Mouse (Mus musculus): ENCODE data around the gene Ehd1. TPM values are rescaled to one million over a fixed set of nuclear protein-coding genes. Genes with fewer than 3 reads are reported as not detected.
"Not testable (repeated sequence)": the region's sequence is repeated elsewhere in the genome, so short reads cannot be mapped to it uniquely, and the experiment has no call there.

Ehd1 gene
- polyA plus RNA-seq, 1 experiment from 2014 or later, result 58.1 TPM

DNA sequence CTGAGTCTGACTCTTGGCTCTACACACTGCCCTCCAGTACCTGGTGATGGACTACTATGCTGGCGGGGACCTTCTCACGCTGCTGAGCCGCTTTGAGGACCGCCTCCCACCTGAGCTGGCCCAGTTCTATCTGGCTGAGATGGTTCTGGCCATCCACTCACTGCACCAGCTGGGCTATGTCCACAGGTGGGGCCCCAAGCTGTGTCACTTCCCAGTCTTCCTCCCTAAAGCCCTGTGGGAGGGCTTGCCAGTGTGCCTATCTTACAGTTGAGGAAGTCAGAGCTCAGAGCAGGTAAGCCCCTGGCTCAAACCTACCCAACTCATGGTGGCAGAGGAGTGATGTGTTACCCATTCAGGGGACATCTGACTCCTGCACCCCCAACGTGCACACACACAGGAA, 33.7 kb downstream of the Ehd1 start:
- H3K9me3 ChIP-seq (replicated peaks; ENCODE audit: control insufficient read depth, low read length), result no peaks in the 10 kb centered on the region
- DNase-seq (ENCODE audit: low spot score) (no peak), ATAC-seq (replicated peaks; ENCODE audit: insufficient number of reproducible peaks, low FRiP score, low TSS enrichment, low read depth) (no peak)
- no peaks in the 10 kb centered on the region for H3K36me3 ChIP-seq (replicated peaks; ENCODE audit: control insufficient read depth, insufficient read depth, low read depth, low read length)
- 80% methylated on average over 5 of the region's 5 CpGs for WGBS
- H3K4me1 ChIP-seq (ENCODE audit: control insufficient read depth, insufficient read depth, low read length), result no peaks in the 10 kb centered on the region; the same call in 1 of the 2 replicates
- H3K4me3 ChIP-seq (ENCODE audit: low read depth, low read length), result no peak overlapping the region
- H3K4me2 ChIP-seq (ENCODE audit: low read depth, low read length), result no peak overlapping the region
- H3K27me3 ChIP-seq (ENCODE audit: control insufficient read depth, insufficient read depth, low read length), result no peaks in the 10 kb centered on the region
- H3K27ac ChIP-seq (replicated peaks; ENCODE audit: low read depth, low read length), result no peak overlapping the region
- H3K9ac ChIP-seq (replicated peaks; ENCODE audit: low read length), result no peak overlapping the region

DNA sequence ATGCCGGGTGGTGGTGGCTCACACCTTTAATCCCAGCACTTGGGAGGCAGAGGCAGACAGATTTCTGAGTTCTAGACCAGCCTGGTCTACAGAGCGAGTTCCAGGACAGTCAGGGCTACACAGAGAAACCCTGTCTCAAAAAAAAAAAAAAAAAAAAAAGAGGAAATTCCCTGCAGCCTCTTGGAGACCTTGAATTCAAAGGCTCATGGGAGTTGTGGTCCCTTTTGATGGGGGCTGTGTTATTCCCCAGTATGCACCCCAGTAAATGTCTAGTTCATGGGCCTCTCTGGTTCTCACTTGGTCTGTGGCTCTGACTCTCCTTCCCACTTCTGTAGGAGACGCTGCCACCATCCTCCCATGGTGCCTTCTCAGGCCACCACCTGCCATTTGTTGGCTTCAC, 35.3 kb downstream of the Ehd1 start:
- H3K4me1 ChIP-seq (ENCODE audit: control insufficient read depth, insufficient read depth, low read length); H3K36me3 ChIP-seq (replicated peaks; ENCODE audit: control insufficient read depth, insufficient read depth, low read depth, low read length): not testable (repeated sequence)

DNA sequence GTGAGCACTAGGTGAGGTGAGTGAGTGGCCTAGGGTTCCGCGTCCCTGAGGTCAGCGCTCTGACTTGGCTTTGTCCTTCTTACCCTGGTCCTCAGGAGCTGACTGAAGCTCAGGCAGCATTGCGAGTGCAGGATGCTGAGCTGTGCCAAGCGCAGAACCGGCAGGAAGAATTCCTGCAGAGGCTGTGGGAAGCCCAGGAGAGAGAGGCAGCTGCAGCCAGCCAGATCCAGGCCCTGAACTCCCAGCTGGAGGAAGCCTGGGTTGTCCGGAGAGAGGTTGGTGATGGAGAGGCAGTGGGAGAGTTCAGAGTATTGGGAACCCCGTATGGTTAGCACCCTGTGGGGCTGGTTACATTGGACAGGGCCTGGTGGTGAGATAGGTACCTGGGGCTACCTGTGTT, 37.3 kb downstream of the Ehd1 start:
- Histone ChIP-seq H3K4me3 (ENCODE audit: low read depth, low read length) (no peak overlapping the region), H3K27me3 (ENCODE audit: control insufficient read depth, insufficient read depth, low read length) (no peaks in the 10 kb centered on the region), H3K4me2 (ENCODE audit: low read depth, low read length) (no peak overlapping the region), H3K27ac (replicated peaks; ENCODE audit: low read depth, low read length) (no peak overlapping the region), H3K4me1 (ENCODE audit: control insufficient read depth, insufficient read depth, low read length) (no peaks in the 10 kb centered on the region), H3K9me3 (replicated peaks; ENCODE audit: control insufficient read depth, low read length) (no peaks in the 10 kb centered on the region), H3K36me3 (replicated peaks; ENCODE audit: control insufficient read depth, insufficient read depth, low read depth, low read length) (no peaks in the 10 kb centered on the region), H3K9ac (replicated peaks; ENCODE audit: low read length) (no peak overlapping the region)
- WGBS, result 90% methylated on average over 8 of the region's 8 CpGs
- ATAC-seq (replicated peaks; ENCODE audit: insufficient number of reproducible peaks, low FRiP score, low TSS enrichment, low read depth), result no peak
- no peak for DNase-seq (ENCODE audit: low spot score)

More for the DNA sequence above, 35.3 kb downstream of the Ehd1 start:
- 83% methylated on average over 3 of the region's 3 CpGs for WGBS
- H3K27me3 ChIP-seq (ENCODE audit: control insufficient read depth, insufficient read depth, low read length); H3K27ac ChIP-seq (replicated peaks; ENCODE audit: low read depth, low read length); H3K4me3 ChIP-seq (ENCODE audit: low read depth, low read length); H3K9me3 ChIP-seq (replicated peaks; ENCODE audit: control insufficient read depth, low read length); ATAC-seq (replicated peaks; ENCODE audit: insufficient number of reproducible peaks, low FRiP score, low TSS enrichment, low read depth); H3K9ac ChIP-seq (replicated peaks; ENCODE audit: low read length); H3K4me2 ChIP-seq (ENCODE audit: low read depth, low read length); DNase-seq (ENCODE audit: low spot score): not testable (repeated sequence)

- DNase-seq (ENCODE audit: low spot score), result no peak
- WGBS, result 82% methylated on average over 8 of the region's 8 CpGs
- Histone ChIP-seq H3K9me3 (replicated peaks; ENCODE audit: control insufficient read depth, low read length) (no peaks in the 10 kb centered on the region), H3K36me3 (replicated peaks; ENCODE audit: control insufficient read depth, insufficient read depth, low read depth, low read length) (no peaks in the 10 kb centered on the region), H3K9ac (replicated peaks; ENCODE audit: low read length) (no peak overlapping the region), H3K27ac (replicated peaks; ENCODE audit: low read depth, low read length) (no peak overlapping the region), H3K4me2 (ENCODE audit: low read depth, low read length) (no peak overlapping the region), H3K4me3 (ENCODE audit: low read depth, low read length) (no peak overlapping the region), H3K27me3 (ENCODE audit: control insufficient read depth, insufficient read depth, low read length) (no peaks in the 10 kb centered on the region), H3K4me1 (ENCODE audit: control insufficient read depth, insufficient read depth, low read length) (no peaks in the 10 kb centered on the region)
- no peak for ATAC-seq (replicated peaks; ENCODE audit: insufficient number of reproducible peaks, low FRiP score, low TSS enrichment, low read depth)
Measured at GRCm38 (mm10) chr19:6314513-6314912, 38.0 kb downstream of the Ehd1 start.

DNA sequence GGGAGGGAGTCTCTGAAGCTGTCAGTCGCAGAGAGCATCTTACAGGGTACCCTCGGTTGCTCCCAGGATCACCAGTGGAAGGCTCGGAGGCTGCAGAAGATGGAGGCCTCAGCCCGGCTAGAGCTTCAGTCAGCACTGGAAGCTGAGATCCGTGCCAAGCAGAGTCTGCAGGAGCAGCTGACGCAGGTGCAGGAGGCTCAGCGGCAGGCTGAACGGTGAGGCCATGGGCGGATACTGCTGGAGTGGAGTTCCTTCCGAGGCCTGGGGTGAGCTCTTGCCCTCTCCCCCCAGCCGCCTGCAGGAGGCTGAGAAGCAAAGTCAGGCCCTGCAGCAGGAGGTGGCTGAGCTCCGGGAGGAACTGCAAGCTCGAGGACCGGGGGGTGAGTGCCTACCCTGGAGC, 39.0 kb downstream of the Ehd1 start:
- DNase-seq (ENCODE audit: low spot score) (no peak), ATAC-seq (replicated peaks; ENCODE audit: insufficient number of reproducible peaks, low FRiP score, low TSS enrichment, low read depth) (no peak)
- H3K27ac ChIP-seq (replicated peaks; ENCODE audit: low read depth, low read length), result no peak overlapping the region
- WGBS, result 71% methylated on average over 14 of the region's 14 CpGs
- H3K27me3 ChIP-seq (ENCODE audit: control insufficient read depth, insufficient read depth, low read length), result no peaks in the 10 kb centered on the region
- H3K36me3 ChIP-seq (replicated peaks; ENCODE audit: control insufficient read depth, insufficient read depth, low read depth, low read length), result no peaks in the 10 kb centered on the region
- no peak overlapping the region for H3K4me2 ChIP-seq (ENCODE audit: low read depth, low read length)
- H3K9ac ChIP-seq (replicated peaks; ENCODE audit: low read length), result no peak overlapping the region
- no peak overlapping the region for H3K4me3 ChIP-seq (ENCODE audit: low read depth, low read length)
- no peaks in the 10 kb centered on the region for H3K9me3 ChIP-seq (replicated peaks; ENCODE audit: control insufficient read depth, low read length)
- no peaks in the 10 kb centered on the region for H3K4me1 ChIP-seq (ENCODE audit: control insufficient read depth, insufficient read depth, low read length)

GRCm38 (mm10) chr19:6318145-6318544, 41.6 kb downstream of the Ehd1 start:
- WGBS, result 87% methylated on average over 12 of the region's 12 CpGs

DNA sequence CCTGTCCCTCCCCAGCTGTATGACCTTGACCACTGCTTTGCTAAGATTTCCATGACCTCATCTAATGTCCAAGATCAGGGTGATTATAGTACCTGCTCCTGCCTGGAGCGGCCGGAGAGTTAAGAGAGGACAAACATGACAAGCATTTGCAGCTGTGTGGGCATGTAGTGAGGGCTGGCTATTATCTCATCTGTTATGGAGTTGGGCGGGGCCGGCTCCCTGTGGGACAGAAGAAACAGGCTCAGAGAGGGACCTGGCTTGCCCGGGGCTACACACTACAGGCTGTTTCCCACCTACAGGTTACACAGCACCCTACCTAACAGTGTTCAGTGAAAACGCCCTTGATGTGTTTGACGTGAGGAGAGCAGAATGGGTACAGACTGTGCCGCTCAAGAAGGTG, 44.8 kb downstream of the Ehd1 start:
- 85% methylated on average over 8 of the region's 8 CpGs for WGBS
- no peaks in the 10 kb centered on the region for H3K9me3 ChIP-seq (replicated peaks; ENCODE audit: control insufficient read depth, low read length)
- DNase-seq (ENCODE audit: low spot score), result no peak

More at GRCm38 (mm10) chr19:6318145-6318544, 41.6 kb downstream of the Ehd1 start:
- Histone ChIP-seq H3K4me1 (ENCODE audit: control insufficient read depth, insufficient read depth, low read length) (no peaks in the 10 kb centered on the region), H3K9ac (replicated peaks; ENCODE audit: low read length) (no peak overlapping the region), H3K27ac (replicated peaks; ENCODE audit: low read depth, low read length) (no peak overlapping the region), H3K36me3 (replicated peaks; ENCODE audit: control insufficient read depth, insufficient read depth, low read depth, low read length) (no peaks in the 10 kb centered on the region), H3K4me2 (ENCODE audit: low read depth, low read length) (no peak overlapping the region), H3K9me3 (replicated peaks; ENCODE audit: control insufficient read depth, low read length) (no peaks in the 10 kb centered on the region), H3K4me3 (ENCODE audit: low read depth, low read length) (no peak overlapping the region), H3K27me3 (ENCODE audit: control insufficient read depth, insufficient read depth, low read length) (no peaks in the 10 kb centered on the region)
- no peak for DNase-seq (ENCODE audit: low spot score)
- no peak for ATAC-seq (replicated peaks; ENCODE audit: insufficient number of reproducible peaks, low FRiP score, low TSS enrichment, low read depth)

DNA sequence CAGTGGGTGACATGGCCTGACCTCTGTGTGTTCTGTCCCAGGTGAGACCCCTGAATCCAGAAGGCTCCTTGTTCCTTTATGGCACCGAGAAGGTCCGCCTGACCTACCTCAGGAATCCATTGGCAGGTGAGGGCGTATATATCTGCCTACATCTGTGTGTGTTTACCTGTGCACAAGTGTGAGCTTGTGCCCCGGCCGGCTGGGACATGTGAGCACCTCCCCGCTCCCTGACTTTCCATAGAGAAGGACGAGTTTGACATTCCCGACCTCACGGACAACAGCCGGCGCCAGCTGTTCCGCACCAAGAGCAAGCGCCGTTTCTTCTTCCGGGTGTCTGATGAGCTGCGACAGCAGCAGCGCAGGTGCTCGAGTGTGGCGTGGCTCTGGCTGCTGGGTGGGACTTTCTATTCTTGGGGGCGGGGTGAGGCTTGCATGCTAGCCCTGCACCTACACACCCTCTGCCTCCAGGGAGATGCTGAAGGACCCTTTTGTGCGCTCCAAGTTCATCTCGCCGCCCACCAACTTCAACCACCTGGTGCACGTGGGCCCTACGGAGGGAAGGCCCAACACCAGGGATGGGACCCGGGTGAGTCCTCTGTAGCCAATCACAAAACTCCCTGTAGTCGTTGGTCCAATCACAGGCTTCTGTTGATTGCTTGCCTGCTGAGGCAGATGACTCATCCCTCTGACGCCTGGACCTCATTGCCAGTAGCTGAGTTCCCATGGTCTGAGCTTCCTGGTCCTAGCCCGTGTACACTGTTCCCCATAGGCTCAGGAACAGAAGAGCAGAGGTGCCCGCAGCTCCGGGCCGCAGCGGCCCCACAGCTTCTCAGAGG, 45.5 kb downstream of the Ehd1 start:
- H3K4me3 ChIP-seq (ENCODE audit: low read depth, low read length), result no peak overlapping the region
- no peaks in the 10 kb centered on the region for H3K36me3 ChIP-seq (replicated peaks; ENCODE audit: control insufficient read depth, insufficient read depth, low read depth, low read length)
- no peak overlapping the region for H3K9ac ChIP-seq (replicated peaks; ENCODE audit: low read length)
- no peak overlapping the region for H3K4me2 ChIP-seq (ENCODE audit: low read depth, low read length)
- H3K4me1 ChIP-seq (ENCODE audit: control insufficient read depth, insufficient read depth, low read length), result no peaks in the 10 kb centered on the region
- no peak for DNase-seq (ENCODE audit: low spot score)
- H3K27me3 ChIP-seq (ENCODE audit: control insufficient read depth, insufficient read depth, low read length), result no peaks in the 10 kb centered on the region
- WGBS, result 84% methylated on average over 33 of the region's 33 CpGs
- no peak for ATAC-seq (replicated peaks; ENCODE audit: insufficient number of reproducible peaks, low FRiP score, low TSS enrichment, low read depth)
- H3K9me3 ChIP-seq (replicated peaks; ENCODE audit: control insufficient read depth, low read length), result no peaks in the 10 kb centered on the region
- H3K27ac ChIP-seq (replicated peaks; ENCODE audit: low read depth, low read length), result no peak overlapping the region

More for the DNA sequence above, 44.8 kb downstream of the Ehd1 start:
- H3K36me3 ChIP-seq (replicated peaks; ENCODE audit: control insufficient read depth, insufficient read depth, low read depth, low read length), result no peaks in the 10 kb centered on the region
- H3K4me3 ChIP-seq (ENCODE audit: low read depth, low read length), result no peak overlapping the region
- no peak overlapping the region for H3K4me2 ChIP-seq (ENCODE audit: low read depth, low read length)
- ATAC-seq (replicated peaks; ENCODE audit: insufficient number of reproducible peaks, low FRiP score, low TSS enrichment, low read depth), result no peak
- no peak overlapping the region for H3K9ac ChIP-seq (replicated peaks; ENCODE audit: low read length)
- H3K27me3 ChIP-seq (ENCODE audit: control insufficient read depth, insufficient read depth, low read length), result no peaks in the 10 kb centered on the region
- H3K4me1 ChIP-seq (ENCODE audit: control insufficient read depth, insufficient read depth, low read length), result no peaks in the 10 kb centered on the region
- no peak overlapping the region for H3K27ac ChIP-seq (replicated peaks; ENCODE audit: low read depth, low read length)
